Mouse (Mus musculus): ENCODE measurements around the gene Nefh.

Gene Nefh

GRCm38 (mm10) chr11:4947813-4948174, at the start of gene Nefh:
Gene Nefh (minus strand): TSS chr11:4948064.
- DNase-seq (ENCODE audit: low spot score) = no peak

- no peak for DNase-seq (ENCODE audit: low spot score)
Measured at GRCm38 (mm10) chr11:4996621-4997199, 48.8 kb upstream of the Nefh start.

GRCm38 (mm10) chr11:4995676-4996075, 47.8 kb upstream of the Nefh start:
- DNase-seq (ENCODE audit: low spot score) = no peak

- DNase-seq (ENCODE audit: low spot score) = no peak
Measured at GRCm38 (mm10) chr11:4992471-4992870, 44.6 kb upstream of the Nefh start.

GRCm38 (mm10) chr11:4989187-4989586, 41.3 kb upstream of the Nefh start:
- no peak for DNase-seq (ENCODE audit: low spot score)

- DNase-seq (ENCODE audit: low spot score) = no peak
Measured at GRCm38 (mm10) chr11:4987487-4987852, 39.6 kb upstream of the Nefh start.

GRCm38 (mm10) chr11:4986695-4987486, 39.0 kb upstream of the Nefh start, which contains the start of gene Ap1b1:
Gene Ap1b1 (plus strand): TSS chr11:4986824.
- peak; percentile 85 for DNase-seq (ENCODE audit: low spot score)

- no peak for DNase-seq (ENCODE audit: low spot score)
Measured at GRCm38 (mm10) chr11:4984799-4985198, 36.9 kb upstream of the Nefh start.

GRCm38 (mm10) chr11:4984249-4984648, 36.4 kb upstream of the Nefh start:
- peak; percentile 16 for DNase-seq (ENCODE audit: low spot score)

GRCm38 (mm10) chr11:4983538-4983937, 35.7 kb upstream of the Nefh start:
- DNase-seq (ENCODE audit: low spot score) = no peak

- no peak for DNase-seq (ENCODE audit: low spot score)
Measured at GRCm38 (mm10) chr11:4983010-4983409, 35.1 kb upstream of the Nefh start.

GRCm38 (mm10) chr11:4975623-4976022, 27.8 kb upstream of the Nefh start:
- peak; percentile 62 for DNase-seq (ENCODE audit: low spot score)

- DNase-seq (ENCODE audit: low spot score) = no peak
Measured at GRCm38 (mm10) chr11:4974376-4975122, 26.7 kb upstream of the Nefh start.

- no peak for DNase-seq (ENCODE audit: low spot score)
Measured at GRCm38 (mm10) chr11:4973871-4974256, 26.0 kb upstream of the Nefh start.

GRCm38 (mm10) chr11:4972967-4973870, 25.4 kb upstream of the Nefh start:
- DNase-seq (ENCODE audit: low spot score) = peak; percentile 19

GRCm38 (mm10) chr11:4968376-4968775, 20.5 kb upstream of the Nefh start:
- DNase-seq (ENCODE audit: low spot score) = no peak

GRCm38 (mm10) chr11:4967549-4967948, 19.7 kb upstream of the Nefh start:
- no peak for DNase-seq (ENCODE audit: low spot score)

GRCm38 (mm10) chr11:4966888-4967287, 19.0 kb upstream of the Nefh start:
- DNase-seq (ENCODE audit: low spot score) = no peak

- DNase-seq (ENCODE audit: low spot score) = no peak
Measured at GRCm38 (mm10) chr11:4966325-4966724, 18.5 kb upstream of the Nefh start.

GRCm38 (mm10) chr11:4963099-4963808, 15.4 kb upstream of the Nefh start:
- DNase-seq (ENCODE audit: low spot score) = no peak

- DNase-seq (ENCODE audit: low spot score) = no peak
Measured at GRCm38 (mm10) chr11:4953918-4954317, 6.1 kb upstream of the Nefh start.
